Mouse (Mus musculus) kidney, adult 2 months (tissue): ENCODE data around the gene Pmepa1.

Experiments
- CTCF ChIP-seq: fragments of 200-500 bp; conservative IDR thresholded peaks from 2 replicates; pipeline ENCODE4 v1.5.1; 2011; ENCODE audit warnings: low read depth, mild to moderate bottlenecking, control low read depth, low read length, moderate library complexity, mixed read lengths; ENCODE audit not compliant: insufficient read depth, insufficient read length
- POLR2A ChIP-seq: fragments of 200-500 bp; IDR thresholded peaks from one replicate; pipeline ENCODE4 v1.6.1; 2011; ENCODE audit warnings: low read depth, low read length, control low read depth

DNA sequence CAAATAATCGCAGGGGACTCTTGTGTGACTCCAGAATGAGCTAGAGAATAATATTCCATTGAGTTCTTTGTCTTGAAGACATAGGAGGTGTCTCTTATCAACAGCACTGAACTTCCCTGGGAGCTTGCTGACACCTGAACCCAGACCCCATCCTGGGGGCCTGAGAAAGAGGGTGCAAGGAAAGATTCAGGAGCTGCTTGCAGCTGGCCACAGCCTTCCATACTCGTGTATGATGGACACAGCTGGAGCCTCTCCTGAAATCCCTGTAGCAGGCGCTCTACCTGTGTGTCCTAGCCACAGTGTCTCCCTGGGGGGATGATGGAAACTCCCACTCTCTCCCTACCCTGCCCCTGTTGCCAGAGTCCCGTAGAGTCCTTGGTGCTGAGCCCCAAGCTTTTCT, 64.1 kb downstream of the Pmepa1 start:
- TF ChIP-seq POLR2A (no peak), CTCF (no peak)
